Mouse (Mus musculus): ENCODE data around the gene Iffo2.

Gene Iffo2

DNA sequence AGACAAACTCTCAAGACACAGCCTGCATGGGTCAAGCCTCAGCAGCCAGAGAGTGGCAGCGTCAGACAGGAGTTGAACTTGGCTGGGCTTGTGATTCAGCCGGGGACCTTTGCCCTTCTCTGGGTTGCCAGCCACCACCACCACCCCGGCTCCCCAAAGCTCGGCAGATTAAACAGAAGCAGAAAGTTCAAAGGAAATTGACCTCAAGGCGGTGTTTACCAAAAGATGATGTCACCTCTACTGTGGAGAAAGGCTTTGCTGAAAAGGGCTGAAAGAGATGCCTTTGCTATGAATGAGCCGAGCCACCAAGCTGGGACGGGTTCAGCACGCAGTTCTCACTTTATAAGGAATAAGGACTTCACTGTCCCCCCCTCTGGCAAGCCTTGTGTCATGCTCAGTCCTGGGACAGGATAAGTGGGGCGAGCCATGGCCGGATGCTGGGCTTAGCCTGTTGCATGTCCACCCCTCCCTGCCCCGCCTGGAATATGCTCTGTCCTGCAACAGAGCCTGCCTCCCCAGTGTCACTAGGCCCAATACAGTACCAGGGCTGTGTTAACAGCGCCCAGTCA is 4.9 kb downstream of the Iffo2 start:
- DNase-seq: no peak

DNA sequence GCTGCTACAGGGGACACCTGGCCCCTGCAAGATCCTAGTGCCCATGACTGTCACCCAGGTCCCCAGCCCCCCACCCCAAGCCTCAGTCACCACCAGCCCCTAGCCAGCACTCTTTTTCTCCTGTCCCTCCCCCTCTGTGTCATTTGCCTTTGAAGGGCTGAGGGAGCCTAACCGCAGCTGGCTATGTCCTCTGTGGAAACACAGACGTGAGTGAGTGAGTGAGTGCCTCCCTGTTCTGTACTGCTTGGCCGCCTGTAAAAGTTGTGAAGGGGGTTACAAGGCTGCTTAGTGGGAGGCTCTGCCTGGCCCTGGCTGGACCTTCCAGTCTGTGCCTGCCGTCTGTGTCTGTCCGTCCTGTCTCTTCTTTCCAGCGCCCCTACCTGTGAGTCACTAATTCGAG is 5.4 kb downstream of the Iffo2 start:
- no peak for DNase-seq

DNA sequence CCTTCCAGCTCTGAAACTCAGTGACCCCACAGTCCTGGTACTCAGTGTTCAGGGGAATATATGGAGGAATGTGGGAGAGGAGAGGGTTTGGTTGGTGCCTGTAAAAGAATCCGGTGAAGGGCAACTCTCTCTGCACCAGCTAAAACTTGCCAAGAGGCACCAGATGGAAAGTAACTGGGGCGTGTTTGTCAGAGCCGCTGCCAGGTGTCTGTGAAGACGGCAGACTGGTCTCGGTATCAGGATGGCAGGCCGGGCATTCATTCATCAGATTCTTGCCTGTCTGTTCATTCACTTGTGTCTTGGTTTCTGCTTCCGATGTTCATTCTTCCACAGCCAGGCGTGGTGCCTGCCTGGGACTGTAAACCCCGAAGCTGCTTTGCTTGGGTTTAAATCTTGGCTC is 6.4 kb downstream of the Iffo2 start:
- no peak for DNase-seq

DNA sequence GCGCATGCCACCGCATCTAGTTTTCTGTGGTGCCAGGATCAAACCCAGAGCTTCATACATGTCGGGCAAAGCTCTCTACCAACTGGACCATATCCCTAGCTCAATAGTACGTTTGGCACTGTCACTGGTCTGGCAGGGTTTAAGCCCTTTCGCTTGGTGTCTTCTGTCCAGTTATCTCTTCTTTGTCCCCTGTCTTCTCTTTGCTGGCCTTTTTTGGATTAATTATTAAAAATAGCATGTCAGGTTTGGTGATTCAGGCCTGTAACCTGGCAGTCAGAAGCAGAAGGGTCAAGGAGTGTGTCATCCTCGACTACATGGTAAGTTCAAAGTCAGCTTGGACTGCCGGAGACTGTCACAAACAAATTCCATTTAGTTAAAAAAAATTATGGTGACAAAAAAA is 10.4 kb downstream of the Iffo2 start:
- no peak for DNase-seq

DNA sequence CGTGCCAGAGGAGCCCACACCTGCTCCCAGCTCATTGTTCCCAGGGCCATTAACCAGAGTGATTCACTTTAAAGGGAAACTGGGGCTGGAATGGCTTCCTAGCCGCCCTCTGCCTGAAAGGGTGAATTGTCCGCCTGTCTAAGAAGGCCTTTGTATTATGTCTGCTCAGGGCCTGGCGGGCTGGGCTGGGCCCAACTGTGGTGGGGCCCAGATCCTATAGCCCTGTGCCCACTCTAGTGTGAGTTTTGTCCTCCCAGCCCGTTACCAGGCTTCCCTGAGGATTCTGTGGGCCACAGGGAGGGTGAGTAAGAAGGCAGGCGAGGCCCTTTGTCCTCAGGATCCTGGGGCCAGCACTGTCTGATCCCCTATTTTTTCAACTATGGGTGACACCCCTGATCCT is 15.4 kb downstream of the Iffo2 start:
- no peak for DNase-seq

DNA sequence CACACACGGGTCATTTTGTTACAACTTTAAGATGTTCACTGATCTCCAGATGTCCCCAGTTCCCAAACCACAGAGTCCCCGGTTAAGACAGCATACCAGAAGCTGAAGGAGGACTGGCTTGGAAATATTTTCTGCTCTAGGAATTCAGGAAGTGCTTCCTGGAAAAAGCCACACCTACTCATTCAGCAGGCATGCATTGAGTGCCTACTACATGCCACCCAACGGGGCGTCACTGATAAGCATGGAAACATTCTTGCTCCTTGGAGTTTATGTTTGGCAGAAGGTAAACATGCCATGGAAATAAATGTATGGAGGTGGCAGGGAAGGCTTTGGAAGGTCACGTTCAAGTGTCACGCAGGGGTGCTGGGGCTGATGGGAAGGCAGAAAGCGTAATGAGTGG is 19.1 kb downstream of the Iffo2 start:
- DNase-seq: no peak

DNA sequence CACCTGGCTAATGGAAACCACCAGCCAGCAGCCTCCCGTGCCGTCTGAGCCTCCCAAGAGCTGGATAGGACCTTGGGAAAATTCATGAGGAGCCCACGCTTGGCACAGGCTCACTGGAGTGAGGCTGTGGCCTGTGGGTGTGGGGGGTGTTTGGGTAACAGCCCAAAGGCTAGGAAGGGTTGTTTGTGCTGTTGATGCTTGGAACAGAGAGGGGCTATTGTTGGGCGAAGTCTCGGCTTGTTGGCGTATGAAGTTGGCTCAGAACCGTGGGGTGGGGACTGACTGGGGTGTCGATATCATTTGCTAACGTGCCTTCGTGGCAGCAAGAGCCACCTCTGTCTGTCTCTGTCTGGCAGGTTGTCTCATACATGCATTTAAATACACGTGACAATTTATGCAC is 24.9 kb downstream of the Iffo2 start:
- no peak for DNase-seq

DNA sequence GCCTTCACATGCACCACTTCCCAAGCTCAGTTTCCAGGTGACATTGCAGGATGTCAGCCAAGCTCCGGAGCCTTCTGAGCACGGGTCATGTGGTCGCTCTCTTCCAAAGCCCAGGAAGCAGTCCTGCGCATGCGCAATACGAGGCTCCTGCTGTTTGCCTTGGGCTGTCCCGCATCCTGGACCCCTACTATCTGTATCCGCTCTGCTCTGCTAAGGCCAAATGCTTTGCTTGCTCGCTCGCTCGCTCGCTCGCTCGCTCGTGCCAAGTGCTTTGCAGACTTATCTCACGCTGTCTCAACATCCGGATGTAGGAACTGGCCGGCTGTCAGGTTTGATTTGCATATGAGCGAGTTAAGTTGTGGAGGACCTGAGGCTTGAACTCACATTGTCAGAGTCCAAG is 25.6 kb downstream of the Iffo2 start:
- DNase-seq: no peak

DNA sequence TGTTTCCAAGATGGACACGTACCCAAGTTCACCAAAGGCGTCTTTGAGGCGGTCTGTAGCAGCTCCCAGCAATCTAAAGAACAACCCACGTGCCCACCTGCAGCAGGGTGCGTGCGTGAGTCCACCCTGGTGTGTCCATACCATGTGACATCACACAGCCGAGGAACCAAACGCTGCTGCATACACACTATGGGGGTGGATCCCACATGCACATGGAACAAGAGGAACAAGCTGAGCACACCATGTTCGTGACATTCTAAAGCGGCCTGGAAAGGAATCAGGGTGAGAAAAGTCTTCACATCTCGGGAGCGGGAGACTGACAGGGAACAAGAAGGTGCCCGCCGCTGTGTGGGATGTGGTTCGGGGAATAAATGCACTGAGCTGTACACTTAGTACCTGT is 38.0 kb downstream of the Iffo2 start:
- no peak for DNase-seq

DNA sequence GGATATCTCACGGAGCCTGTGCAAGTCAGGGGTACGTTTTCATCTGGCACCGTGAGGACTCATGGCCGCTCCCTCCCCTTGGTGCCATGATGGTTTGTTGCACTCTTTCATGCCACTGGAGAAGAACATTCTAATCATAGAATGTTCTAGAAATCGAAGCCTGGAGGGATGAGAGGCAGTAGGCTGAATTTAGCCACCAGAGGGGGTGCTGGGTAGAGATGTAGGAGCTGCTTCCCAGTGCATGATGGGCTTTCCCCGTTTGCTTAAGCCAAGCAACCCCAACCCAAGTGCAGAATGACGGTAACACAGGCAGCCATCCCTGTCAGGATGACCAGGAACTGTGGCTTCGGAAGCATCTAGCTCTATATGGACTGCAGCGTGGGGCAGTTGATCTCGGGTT is 40.4 kb downstream of the Iffo2 start:
- DNase-seq: peak; percentile 30 to 34

DNA sequence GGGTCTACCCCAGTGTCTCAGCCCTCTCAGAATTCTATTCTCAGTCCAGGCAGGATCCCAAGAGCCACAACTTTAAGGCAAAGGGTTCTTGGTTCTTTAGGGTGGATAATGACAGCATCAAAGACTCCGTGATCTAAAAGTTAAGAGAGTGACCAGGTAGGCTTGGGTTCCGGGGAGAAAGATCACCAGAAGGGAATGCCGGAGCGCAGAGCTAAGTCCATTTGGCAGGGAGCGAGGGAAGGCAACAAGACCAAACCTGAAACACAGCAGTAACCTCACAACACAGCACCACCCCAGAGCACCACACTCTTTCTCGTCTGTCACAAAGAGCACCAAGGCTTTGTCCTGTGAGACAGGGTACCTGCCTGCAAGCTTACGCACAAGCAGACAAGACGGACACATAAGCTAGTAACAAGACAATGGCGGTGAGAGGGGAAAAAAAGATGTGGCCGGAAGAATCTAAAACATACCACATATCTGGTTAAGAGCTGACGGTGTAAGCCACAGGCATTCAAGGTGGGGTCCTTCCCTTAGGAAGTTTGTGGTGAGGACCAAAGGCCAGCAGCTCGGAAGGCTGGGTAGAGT is 42.7 kb downstream of the Iffo2 start:
- no peak for DNase-seq

DNA sequence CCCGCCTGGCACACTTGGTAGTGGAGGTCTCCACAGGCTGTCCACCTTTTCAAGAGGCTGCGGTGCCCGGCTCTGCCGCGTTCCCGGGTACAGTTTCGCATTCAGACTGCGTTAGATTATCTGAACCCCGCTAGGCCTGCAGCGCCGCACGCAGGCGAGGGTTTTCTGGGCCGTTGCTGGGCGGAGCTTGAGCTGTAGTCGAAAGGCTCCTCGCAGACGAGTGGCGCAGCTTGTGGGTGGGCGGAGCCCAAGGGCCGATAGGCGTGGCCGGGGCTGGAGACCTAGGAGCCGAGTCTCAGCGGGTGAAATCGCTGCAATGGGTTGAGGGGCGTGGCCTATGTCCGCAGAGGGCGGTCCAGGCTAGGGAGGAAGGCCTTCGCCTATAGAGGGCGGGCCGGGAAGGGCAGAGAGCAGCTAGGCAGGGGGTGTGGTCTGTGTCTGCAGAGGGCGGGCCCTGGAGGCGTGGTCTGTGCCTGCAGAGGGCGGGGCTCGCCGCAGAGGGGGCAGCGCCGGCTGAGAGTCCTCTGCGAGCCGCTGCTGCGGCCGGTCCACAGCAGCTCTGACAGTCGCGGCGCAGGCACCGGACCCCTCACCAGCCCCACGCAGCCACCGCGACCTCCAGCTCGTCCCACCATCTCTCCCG is 43.9 kb downstream of the Iffo2 start:
- peak; percentile 99 for DNase-seq

DNA sequence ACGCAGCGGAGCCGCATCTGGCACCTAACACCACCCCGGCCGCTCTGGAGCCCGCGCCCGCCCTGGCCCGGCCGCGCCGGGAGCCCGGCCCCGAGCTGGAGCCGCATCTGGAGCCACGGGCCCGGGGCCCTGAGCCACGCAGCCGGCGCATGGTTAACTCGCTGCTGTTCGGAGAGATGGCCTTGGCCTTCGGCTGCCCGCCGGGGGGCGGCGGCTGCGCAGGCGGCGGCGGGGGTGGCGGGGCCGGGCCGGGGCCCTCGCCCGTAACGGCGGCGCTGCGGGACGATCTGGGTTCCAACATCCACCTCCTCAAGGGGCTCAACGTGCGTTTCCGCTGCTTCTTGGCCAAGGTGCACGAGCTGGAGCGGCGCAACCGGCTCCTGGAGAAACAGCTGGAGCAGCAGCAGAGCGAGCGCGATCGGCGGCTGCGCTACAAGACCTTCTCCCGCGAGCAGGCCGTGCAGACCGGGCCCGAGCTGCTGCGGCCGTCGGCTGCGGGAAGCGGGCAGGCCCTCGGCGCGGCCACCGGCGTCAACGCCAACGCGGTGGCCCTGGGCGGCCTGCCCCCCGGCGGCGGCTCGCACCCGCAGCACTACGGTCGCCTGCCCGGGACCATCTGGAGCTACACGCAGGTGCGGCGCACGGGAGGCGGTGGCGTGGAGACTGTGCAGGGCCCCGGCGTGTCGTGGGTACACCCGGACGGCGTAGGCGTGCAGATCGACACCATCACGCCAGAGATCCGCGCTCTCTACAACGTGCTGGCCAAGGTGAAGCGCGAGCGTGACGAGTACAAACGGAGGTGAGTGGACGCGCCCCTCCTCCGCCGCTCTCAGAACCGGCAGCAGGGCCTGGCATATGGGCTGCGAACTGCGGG is 44.7 kb downstream of the Iffo2 start:
- peak; percentile 50 to 66 for DNase-seq

DNA sequence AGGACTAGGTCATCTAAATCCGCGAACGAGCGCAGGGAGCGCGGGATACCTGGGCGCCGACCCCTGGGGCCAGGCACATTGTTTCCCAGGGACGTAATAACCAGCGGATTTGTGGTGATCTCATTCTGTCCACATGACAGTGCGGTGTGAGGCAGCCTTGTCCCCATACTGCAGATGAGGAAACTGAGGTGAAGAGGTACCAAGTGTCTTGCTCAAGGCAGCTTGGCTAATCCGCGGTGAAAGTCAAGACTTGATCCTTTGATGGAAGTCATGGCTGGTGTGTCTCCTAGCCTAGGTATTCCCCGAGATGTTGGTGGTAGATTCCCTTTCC is 45.3 kb downstream of the Iffo2 start:
- no peak for DNase-seq

DNA sequence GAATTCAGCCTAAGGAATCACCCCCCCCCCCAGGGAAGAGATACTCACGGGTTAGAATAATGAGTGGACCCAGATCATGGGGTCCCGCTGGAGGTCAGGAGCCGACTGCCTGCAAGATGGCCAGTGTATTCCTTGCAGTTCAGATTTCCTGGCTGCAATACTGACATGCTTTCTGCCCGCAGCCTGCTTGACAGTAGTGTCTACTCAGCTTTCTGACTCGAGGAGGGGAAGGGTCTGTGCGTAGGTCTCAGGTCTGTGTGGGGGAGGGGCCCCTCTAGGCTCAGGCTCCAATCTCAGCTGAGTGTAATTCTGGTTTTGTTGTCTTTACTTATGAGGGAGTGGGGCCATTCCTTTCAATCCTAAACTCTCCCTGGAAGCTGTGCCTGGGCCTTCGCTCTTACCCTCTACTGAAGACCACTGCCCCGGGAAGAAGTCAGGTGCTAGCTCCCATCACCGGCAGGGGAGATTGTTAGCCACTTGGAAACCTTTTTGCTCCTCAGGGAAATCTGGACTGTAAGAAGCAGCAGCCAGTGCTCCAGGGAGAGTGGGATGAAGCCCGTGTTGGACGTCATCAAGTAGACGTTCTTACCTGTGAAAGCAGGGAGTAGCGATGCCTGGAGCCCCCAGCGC is 46.0 kb downstream of the Iffo2 start:
- no peak for DNase-seq

DNA sequence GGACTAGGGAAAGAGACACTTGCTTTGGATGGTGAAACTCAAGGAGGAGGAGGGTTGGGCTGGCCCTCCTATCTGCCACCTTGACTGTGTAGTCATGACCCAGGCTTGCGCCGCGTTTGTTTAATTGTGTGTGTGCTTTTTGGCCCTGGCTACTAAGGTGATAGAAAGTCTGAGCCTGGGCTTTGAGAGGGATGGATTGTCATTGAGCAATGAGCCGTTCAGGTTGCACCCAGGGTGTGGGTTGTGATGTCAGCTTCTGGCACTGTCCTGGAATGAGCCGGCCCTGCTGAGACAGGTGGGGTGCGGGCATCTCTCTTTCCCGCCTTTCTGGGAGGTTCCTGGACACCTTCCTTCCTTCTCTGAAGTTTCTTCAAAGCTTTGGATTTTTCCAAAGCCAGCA is 46.7 kb downstream of the Iffo2 start:
- DNase-seq: no peak

DNA sequence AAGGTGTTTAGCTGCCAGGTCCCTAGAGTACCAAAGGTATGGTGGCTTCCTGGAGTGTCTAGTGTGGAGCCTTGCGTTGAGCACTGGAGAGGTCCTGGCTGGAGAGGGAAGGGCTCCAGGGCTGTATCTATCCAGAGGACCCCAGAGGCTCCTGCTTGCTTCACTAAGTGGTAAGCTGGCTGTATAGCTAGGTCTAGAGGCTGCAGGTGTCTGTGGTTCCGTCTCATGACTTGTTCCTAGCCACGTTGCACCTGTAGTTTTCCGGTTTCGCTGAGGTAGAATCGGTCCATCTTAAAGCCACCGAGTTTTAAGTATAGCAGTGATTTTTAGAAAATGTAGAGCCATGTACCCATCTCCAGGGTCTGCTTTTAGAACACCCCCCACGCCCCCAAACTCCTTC is 48.0 kb downstream of the Iffo2 start:
- DNase-seq: no peak

DNA sequence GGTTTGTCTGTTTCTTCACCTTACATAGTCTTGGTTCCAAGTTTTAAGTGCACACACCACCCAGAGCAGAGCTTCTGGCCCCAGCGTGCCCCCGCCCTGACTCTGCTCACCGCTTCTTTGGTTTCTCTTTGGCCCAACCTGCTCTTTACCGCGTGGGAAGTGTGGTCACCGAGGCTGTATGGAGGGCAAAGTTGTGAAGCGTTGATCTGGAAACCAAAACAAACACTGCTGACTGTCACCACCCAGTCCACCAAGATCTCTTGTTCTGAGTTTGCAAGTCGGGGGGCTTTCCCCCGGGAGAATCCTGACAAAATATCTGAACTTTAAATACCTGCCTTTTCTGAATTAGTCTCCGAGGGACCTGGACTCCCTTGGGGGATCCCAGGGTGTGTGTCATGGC is 48.7 kb downstream of the Iffo2 start:
- DNase-seq: no peak

DNA sequence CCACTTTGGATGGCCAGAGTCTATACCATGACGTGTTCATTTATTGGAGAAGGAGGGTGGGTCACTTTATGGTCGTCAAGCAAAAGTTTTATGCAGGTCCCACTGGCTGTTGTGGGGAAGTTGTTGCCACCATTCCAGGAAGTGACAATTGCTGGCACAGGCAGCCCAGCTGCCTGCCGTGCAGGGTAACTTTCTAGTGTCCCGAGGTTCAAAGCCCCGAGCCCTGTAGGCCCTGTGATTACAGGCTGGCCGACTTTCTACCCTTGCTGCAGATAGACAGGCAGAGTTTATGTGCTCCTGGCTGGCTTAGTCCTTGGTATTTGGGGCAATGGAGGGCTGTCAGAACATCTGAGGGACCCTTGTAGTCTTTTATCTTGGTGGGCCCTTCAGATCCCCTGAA is 49.1 kb downstream of the Iffo2 start:
- DNase-seq: no peak

DNA sequence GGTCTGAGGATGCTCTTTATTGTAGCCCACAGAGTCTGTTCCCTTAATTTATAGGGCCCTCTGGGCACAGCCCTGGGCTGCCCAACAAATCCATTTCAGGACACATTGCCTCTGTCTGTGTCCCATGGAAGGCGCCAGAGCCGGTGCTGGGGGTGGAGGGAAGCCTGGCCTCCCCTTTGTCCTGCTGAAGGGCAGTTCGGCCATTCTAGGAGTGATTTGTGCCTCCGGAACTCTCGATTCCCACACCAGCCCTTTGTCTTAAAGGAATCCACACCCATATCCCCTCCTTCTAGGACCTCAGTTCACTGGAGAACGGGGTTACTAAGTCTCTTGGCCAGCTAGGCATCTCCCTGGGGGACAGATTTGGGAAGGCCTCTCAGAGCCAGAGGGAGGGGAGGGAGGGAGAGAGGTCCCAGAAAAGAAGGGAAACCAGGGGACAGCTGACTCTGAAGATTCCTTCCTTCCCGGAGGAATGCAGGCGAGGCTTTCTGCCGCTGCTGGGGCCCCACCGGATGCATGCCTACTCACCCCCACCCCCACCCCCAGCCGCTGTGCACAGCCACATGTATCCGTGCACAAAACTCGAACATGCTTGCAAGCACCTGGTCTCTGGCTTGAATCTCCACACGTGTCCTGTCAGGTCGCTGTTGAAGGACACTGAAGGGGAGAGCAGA is 50.5 kb downstream of the Iffo2 start:
- no peak for DNase-seq

DNA sequence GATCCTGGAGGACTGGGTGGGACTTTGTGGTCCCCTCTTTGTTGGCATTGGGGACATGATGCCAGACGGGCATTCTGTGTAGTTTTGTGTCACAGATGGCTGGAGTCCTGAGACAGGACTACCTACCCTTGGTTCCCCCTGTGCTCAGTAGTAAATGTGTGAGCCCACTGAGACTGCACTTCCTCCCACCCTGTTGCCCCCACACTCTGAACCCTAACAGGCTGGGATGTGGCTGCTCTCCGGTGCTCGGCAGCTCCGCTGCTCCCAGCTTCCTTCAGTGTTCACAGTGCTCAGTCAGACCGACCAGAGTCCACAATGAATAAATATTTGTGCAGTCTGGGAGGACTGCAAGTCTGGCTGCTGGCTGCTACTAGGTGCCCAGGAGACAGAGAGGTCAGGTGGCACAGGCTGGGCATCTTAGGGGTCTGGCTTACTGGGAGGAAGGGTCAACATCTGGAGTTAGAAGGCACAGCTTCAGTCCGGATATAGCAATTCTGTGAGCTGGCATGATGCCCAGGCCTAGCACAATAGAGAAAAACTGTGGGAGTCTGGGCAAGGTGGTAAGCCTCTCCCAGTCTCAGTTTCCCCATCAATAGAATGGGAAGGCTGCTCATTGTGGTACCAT is 51.2 kb downstream of the Iffo2 start:
- no peak for DNase-seq

DNA sequence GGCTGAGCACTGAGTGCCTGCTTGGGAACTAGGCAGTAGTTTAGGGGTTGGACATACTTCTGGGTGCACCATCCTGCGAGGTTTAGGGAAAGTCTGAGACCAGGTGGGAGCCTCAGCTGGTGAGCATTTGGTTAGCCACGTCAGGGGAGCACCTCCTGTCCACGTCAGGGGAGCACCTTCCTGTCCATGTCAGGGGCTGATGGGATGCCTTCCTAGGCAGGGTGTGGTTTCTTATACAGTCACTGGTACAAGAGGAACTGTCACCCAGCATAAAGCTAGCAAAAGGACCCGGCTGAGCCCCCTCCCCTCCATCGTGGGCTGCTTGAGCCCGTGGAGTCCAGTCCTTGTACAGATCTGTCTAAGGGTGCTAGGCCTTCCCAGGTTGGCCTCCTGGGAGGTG is 52.0 kb downstream of the Iffo2 start:
- no peak for DNase-seq

DNA sequence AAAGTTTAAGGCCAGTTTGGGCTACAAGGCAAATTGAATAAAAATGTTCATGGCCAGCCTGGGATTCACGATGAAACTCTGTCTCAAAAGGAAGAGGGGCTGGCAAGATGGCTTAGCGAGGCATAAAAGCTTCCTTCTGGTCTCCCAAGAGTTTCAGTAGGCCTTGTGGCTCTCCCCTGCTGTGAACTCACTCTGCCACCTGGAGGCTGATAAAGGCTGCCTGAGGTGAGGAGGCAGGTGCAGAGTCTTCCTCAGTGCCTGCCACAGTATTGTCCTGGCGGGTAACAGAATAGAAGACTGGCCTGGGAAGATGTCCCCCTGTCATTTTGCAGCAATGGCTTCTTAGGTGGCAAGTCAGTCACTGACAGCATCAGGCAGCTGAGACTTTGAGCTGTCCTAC is 52.6 kb downstream of the Iffo2 start:
- DNase-seq: no peak
